Mouse (Mus musculus) olfactory bulb, adult 2 months (tissue): ENCODE results near the gene Defb13.

Source experiments
- CTCF ChIP-seq: fragments of 200-500 bp; IDR thresholded peaks from 2 replicates; pipeline ENCODE4 v1.5.1; 2012; ENCODE audit warnings: low read depth, mild to moderate bottlenecking, low read length, moderate library complexity; ENCODE audit not compliant: insufficient read depth
- POLR2A ChIP-seq: fragments of 200-500 bp; IDR thresholded peaks from 2 replicates; pipeline ENCODE4 v1.6.1; 2012; ENCODE audit warnings: mild to moderate bottlenecking, low read depth, low read length, moderate library complexity; ENCODE audit not compliant: insufficient read depth

GRCm38 (mm10) chr8:21932610-21933009, 14.0 kb upstream of the Defb13 start, which contains the start of gene Defb15:
- TF ChIP-seq CTCF (no peak), POLR2A (no peak)
